Mouse (Mus musculus): ENCODE data around the gene Gm49321.
A peak's percentile ranks its signal among the peaks of the same experiment; 100 is the strongest.

Gene Gm49321

GRCm38 (mm10) chr12:73937353-73937752 lies at the start of gene Gm49321:
Gene Gm49321, plus strand, starts transcription at chr12:73937653.
- no peak for DNase-seq

DNA sequence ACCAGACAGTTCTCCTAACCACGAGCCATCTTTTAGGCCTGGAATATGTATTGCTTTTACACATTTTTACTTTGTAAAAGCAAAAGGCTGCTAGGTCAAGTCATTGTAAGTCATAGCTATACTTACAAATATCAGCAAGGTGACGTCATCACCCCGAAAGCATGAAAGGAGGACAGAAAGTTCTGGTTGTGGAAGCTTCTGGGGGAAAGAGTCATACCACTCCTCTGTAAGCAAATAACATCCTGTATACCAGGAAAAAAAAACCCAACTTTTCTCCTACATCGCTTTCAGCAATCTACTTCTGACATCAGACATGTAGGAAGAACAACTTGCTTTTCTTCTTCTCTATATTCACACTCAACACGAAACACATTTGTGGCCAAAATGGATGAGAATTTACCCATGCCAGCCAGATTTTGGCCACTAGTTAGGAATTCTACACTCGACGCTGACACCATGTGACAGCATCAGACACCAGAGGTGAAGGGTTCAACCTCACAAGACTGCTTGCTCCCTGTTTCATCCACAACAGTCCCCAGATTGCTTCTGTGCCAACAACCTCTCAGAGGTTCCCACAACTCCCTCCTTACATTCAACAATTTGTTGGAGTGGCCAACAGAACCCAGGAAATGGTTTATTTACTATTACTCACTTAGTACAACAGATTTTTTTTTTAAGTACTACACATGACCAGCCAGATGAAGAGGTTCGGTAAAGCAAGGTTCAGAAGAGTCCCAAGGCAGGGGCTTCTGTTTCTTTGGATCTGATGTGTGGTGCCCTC lies 49.3 kb upstream of the Gm49321 start:
- DNase-seq, result no peak

DNA sequence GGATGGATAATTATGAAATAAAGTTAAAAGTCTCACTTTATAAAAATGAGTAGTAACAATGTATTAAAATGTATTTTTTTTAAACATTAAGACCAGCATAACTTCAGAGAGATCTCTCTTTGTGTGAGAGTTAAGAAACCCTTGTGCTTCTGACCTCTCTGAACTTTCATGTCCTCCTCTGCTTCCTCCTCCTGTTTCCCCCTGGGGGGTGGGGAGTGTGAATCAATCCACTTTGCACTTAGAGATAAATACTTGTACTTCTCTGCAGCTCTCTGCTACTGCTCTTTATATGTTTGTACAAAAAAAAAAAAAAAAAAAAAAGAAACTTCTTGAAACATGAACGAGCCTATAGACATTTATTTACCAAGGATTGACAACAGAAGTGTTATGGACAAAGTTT lies 47.9 kb upstream of the Gm49321 start:
- DNase-seq, result no peak

- no peak for DNase-seq
These were observed 47.4 kb upstream of the Gm49321 start for GRCm38 (mm10) chr12:73890086-73890485.

- no peak for DNase-seq
These were observed 44.8 kb upstream of the Gm49321 start for GRCm38 (mm10) chr12:73892616-73893015.

DNA sequence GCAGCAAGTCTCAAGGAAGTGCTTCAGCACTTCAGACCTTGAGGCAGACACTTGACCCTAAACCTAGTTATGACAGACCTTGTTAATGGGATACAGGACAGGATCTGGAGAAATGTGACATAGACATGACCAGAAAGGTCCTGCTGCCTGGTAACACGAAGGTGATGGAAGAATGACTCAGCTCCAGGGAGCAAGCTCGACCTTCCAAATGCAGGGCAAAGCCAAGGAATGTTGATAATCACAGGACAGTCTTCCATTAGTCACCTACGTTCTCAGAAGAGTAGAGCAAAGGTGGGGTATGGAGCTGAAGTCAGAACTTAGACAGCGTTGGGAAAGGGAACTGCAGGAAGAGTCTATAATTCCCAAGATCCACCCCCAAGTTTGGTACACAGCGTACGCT lies 42.6 kb upstream of the Gm49321 start:
- no peak for DNase-seq

DNA sequence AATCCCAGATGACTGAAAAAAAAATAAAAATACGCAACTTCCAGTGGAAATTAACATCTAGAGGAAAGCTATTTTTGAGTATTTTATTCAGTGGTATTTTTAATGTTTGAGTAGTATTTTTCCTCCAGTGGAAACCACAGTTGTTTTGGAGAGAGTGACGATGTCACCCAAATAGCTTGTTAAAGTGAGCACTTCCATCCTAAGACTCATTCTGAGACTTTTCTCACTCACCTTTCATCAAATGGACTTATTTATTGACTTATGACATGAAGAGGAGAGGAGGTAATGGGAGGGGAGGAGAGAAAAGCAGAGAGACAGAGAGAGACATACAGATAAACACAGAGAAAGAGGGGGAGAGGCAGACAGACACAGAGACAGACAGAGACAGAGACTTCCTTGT lies 41.8 kb upstream of the Gm49321 start:
- DNase-seq, result no peak

GRCm38 (mm10) chr12:73896471-73896870 lies 41.0 kb upstream of the Gm49321 start:
- DNase-seq, result no peak

DNA sequence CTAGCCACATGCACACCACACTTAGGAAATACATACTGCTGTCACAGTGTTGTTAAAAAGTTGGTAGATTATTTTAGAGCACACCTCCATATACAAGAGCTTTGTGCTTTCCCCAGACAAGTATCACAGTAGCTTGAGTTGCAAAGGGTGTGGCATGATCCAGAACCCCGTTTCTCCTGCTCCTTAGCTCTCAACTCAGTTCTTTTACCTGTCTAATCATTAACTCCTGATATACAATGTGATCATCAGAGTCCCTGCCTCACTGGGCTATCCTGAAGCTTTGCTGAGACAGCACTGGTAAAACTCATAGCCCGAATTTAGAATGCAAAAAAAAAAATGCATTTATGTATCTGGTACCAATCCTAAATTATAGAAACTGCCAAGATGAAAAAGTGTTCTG lies 39.2 kb upstream of the Gm49321 start:
- no peak for DNase-seq

GRCm38 (mm10) chr12:73904133-73904934 lies 33.1 kb upstream of the Gm49321 start:
- no peak for DNase-seq

GRCm38 (mm10) chr12:73905041-73905440 lies 32.4 kb upstream of the Gm49321 start:
- DNase-seq, result no peak

GRCm38 (mm10) chr12:73905555-73905954 lies 31.9 kb upstream of the Gm49321 start:
- no peak for DNase-seq

GRCm38 (mm10) chr12:73907079-73907672 lies 30.3 kb upstream of the Gm49321 start:
- no peak for DNase-seq

DNA sequence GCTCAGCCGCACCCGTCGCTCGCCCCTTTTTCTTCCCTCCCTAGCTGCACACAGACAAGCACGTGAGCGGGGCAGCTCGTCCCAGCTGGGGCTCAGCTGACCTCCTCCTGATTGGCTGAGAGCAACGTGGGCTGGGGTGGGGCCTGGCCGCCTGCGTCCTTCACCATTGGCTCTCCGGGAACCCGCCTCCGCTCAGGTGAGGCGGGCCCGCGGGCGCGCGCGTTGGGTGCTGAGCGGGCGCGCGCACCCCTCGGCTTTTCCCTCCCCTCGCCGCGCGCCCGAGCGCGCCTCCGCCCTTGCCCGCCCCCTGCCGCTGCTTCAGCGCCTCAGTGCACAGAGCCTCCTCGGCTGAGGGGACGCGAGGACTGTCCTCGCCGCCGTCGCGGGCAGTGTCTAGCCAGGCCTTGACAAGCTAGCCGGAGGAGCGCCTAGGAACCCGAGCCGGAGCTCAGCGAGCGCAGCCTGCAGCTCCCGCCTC lies 29.7 kb upstream of the Gm49321 start:
- DNase-seq, result peak; percentile 98

- DNase-seq, result peak; percentile 66
These were observed 29.0 kb upstream of the Gm49321 start for GRCm38 (mm10) chr12:73908274-73909012.

DNA sequence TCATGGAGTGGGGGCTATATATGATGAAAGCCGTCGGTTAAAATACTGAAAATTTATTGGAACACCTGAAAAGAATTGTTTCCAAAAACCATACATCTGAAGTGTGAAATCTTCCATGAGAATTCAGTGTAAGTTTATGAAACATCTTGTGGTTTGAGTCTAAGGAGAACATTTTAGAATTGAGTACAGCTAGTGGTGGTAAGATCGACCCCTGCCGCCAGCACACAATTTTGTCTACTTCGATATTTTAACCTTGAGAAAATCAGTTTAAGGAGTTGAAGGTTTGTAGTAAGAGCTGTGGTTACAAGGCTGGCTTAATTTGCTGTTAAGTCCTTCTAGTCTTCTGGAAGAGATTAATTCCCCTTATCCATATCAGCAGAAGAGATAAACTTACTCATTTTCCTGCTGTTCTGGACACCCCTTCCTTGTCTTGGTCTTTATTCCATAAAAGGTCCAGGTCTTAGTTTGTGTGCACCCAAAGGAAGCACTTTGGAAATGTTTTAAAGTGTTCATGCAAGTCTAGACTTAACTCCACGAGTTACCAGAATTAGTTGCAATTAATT lies 28.4 kb upstream of the Gm49321 start:
- DNase-seq, result no peak

- no peak for DNase-seq
These were observed 19.0 kb upstream of the Gm49321 start for GRCm38 (mm10) chr12:73918479-73918878.

DNA sequence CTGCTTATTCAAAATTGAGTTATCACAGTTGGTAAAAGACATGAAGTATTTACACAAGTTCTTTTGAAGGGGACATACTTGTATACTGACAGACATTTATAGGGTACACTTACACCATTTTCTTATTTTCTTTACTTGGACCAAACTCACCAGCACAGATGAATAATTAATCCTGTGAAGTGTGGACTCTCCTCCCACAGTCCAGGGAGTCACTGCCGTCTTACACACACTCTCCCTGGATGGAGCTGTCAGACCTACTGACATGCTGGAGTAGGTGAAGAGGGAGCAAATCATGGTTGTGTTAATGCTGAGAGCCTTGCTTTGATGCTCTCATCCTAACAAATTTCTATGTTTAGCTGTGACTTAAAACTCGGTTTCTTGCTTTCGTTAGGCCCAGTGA lies 7.2 kb upstream of the Gm49321 start:
- DNase-seq, result no peak

DNA sequence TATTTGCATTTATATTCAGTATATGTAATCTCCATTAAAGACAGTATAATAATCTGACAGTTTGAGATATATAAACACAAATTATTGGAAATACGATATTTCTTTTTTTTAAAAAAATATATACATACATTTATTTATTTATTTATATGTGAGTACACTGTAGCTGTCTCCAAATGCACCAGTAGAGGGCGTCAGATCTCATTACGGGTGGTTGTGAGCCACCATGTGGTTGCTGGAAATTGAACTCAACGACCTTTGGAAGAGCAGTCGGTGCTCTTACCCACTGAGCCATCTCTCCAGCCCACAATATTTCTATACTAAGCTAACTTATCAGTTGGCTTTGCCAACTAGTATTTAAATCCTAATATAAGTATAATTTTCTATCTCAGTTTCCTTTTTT lies 6.2 kb upstream of the Gm49321 start:
- no peak for DNase-seq

GRCm38 (mm10) chr12:73934528-73934927 lies 2.9 kb upstream of the Gm49321 start:
- no peak for DNase-seq

- DNase-seq, result no peak
These were observed 2.1 kb downstream of the Gm49321 start for GRCm38 (mm10) chr12:73939542-73939941.

DNA sequence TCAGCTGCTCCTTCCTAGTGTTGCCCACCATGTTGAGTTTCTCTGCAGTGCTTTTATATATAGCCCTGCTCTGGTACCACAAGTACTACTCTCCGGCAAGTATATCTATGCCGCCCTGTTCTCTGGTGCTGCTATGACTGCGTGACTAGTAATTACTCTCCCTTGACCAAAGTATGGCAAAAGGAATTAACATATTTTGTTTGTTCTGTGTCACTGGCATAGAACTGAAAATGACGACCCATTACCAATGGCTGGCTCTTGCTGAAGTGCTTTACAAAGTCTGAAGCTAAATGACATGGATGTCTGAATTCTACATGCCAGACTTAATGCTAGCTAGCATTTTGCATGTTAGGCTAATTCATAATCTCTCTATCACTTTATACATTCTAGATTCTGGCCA lies 11.0 kb downstream of the Gm49321 start:
- no peak for DNase-seq

All from cerebellum, adult 11 months (tissue).